Mouse (Mus musculus): Measurements from ENCODE around the gene Hoxd9. TPM values are rescaled to one million over a fixed set of nuclear protein-coding genes. Genes with fewer than 3 reads are reported as not detected.
A peak's percentile ranks its signal among the peaks of the same experiment; 100 is the strongest.

Gene Hoxd9
- polyA plus RNA-seq, 1 experiment from 2014 or later: 3.9 TPM

DNA sequence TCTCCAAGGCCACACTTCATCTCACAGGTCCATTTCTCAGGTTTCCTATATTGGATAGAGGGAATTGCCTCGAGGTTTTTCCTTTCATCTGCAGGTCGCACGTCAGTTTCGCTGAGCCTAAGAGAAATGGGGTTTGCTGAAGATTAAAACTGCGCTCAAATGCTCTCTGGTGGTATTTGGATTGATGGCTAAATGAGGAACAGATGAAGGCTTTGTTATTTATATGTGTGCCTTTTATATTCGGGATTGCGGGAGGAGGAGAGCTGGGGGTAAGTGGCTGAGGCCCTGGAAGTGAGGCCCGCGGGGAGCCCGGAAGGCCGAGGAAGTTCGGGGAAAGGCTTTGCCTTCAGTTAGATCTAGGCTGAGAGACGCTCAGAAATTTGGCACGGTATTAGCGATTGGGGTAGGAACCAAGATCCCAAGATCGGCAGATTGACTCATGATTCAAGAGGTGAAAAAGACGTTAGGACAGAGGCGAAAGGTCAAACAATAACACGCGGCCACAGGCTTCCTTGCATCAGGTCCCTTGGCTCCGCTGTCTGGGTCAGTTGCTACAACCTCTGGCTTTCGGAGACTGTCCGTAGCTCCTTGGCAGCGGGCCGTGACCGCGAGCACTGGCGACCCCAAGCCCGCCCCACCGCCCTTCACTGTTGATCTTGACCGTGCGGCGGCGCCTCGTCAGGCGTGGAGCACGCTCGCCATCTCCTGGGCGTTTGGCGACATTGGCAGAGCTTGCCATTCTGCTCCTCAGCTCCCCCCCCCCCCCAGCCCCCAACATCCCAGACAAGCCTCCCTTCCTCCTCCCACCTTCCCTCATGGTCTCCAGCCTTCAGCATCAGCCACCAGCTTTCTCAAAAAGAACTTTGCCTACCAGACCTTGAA lies 24.8 kb upstream of the Hoxd9 start:
- no peaks in the 10 kb centered on the region for H3K36me3 ChIP-seq (ENCODE audit: control insufficient read depth, insufficient read depth, low read length)
- H3K4me1 ChIP-seq (replicated peaks; ENCODE audit: control insufficient read depth, insufficient read depth, low read length): peaks cover 5% of the 10 kb centered on the region; the same call in 1 of the 2 replicates
- no peaks in the 10 kb centered on the region for H3K9me3 ChIP-seq (ENCODE audit: control insufficient read depth, low read length)
- H3K27ac ChIP-seq (ENCODE audit: low read depth): no peak overlapping the region
- peaks cover 100% of the 10 kb centered on the region for H3K27me3 ChIP-seq (replicated peaks; ENCODE audit: control insufficient read depth, insufficient read depth, low read length)
- DNase-seq (ENCODE audit: low spot score): peak; percentile 79
- peak overlapping the region; percentile 28 for H3K4me3 ChIP-seq (ENCODE audit: low read depth, low read length)
- 3% methylated on average over 40 of the region's 40 CpGs for WGBS
- no peak overlapping the region for H3K9ac ChIP-seq (ENCODE audit: low read length)
- H3K4me2 ChIP-seq (ENCODE audit: low read length): peak overlapping the region; percentile 47
- ATAC-seq (replicated peaks; ENCODE audit: low FRiP score, low TSS enrichment, low read depth): no peak; the same call in 1 of the 2 replicates

DNA sequence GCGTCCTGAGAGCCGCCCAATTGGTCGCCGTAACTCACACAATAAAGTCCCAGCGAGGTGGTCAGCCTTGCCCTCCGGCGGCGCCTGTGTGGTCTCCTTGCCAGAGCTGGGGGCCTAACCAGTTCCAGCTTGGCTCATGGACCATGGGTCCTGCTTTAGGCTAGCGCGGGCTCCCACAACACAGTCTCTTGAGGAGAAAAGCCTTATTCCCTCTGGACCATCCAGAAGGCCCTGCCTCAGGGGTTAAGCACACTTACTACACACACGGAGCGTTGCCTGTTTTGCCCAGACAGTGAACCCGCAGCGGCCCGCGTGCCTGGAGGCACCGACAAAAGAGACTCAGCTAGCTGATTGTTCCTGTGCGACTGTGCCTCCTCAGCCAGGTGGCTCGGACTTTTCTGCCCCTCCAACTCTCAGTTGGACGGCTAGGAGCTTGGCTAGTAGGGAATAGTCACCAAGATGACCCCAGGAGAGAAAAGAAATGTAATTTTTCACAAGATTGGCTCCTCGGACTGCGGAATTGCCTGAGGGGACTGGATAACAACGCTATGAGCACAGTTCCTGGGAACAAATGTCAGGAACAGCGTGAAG lies 23.6 kb upstream of the Hoxd9 start:
- Histone ChIP-seq H3K36me3 (ENCODE audit: control insufficient read depth, insufficient read depth, low read length) (no peaks in the 10 kb centered on the region), H3K4me1 (replicated peaks; ENCODE audit: control insufficient read depth, insufficient read depth, low read length) (no peaks in the 10 kb centered on the region), H3K4me2 (ENCODE audit: low read length) (no peak overlapping the region), H3K9ac (ENCODE audit: low read length) (no peak overlapping the region), H3K27me3 (replicated peaks; ENCODE audit: control insufficient read depth, insufficient read depth, low read length) (peaks cover 100% of the 10 kb centered on the region), H3K4me3 (ENCODE audit: low read depth, low read length) (no peak overlapping the region), H3K27ac (ENCODE audit: low read depth) (no peak overlapping the region), H3K9me3 (ENCODE audit: control insufficient read depth, low read length) (no peaks in the 10 kb centered on the region)
- ATAC-seq (replicated peaks; ENCODE audit: low FRiP score, low TSS enrichment, low read depth): no peak
- WGBS: 5% methylated on average over 24 of the region's 24 CpGs
- peak; percentile 62 for DNase-seq (ENCODE audit: low spot score)

DNA sequence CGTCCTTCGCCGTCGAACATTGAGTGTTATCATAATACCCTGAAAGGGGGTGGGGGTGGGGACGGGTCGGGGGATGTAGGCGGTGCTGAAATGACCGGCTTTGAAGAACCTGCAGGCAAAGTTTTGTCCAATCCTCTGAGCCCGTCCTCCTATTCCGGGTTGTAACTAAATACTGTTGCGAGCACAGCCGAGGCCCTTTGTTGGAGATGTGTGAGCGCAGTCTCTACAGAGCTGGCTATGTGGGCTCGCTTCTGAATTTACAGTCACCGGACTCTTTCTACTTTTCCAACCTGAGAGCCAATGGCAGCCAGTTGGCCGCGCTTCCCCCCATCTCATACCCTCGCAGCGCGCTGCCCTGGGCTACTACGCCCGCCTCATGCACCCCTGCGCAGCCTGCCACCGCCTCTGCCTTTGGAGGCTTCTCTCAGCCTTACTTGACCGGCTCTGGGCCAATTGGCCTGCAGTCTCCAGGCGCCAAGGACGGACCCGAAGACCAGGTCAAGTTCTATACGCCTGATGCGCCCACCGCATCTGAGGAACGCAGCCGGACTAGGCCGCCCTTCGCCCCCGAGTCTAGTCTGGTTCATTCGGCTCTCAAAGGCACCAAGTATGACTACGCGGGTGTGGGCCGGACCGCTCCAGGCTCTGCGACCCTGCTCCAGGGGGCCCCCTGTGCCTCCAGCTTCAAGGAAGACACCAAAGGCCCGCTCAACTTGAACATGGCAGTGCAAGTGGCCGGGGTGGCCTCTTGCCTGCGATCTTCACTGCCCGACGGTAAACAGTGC lies 22.5 kb upstream of the Hoxd9 start, which contains the start of gene Hoxd12:
Gene Hoxd12 (plus strand): TSS at position 133 of the 785 bp plus-strand sequence.
- Histone ChIP-seq H3K36me3 (ENCODE audit: control insufficient read depth, insufficient read depth, low read length) (no peaks in the 10 kb centered on the region), H3K4me3 (ENCODE audit: low read depth, low read length) (no peak within 1 kb of the TSS; the same call in 1 of the 2 replicates), H3K27me3 (replicated peaks; ENCODE audit: control insufficient read depth, insufficient read depth, low read length) (peaks cover 100% of the 10 kb centered on the region), H3K27ac (ENCODE audit: low read depth) (no peak within 1 kb of the TSS), H3K4me1 (replicated peaks; ENCODE audit: control insufficient read depth, insufficient read depth, low read length) (no peaks in the 10 kb centered on the region), H3K9me3 (ENCODE audit: control insufficient read depth, low read length) (no peaks in the 10 kb centered on the region), H3K4me2 (ENCODE audit: low read length) (peak within 1 kb of the TSS; percentile 18; the same call in 1 of the 2 replicates), H3K9ac (ENCODE audit: low read length) (no peak within 1 kb of the TSS)
- WGBS: 2% methylated on average over 47 of the region's 47 CpGs
- ATAC-seq (replicated peaks; ENCODE audit: low FRiP score, low TSS enrichment, low read depth) (no peak), DNase-seq (ENCODE audit: low spot score) (peak; percentile 68)

DNA sequence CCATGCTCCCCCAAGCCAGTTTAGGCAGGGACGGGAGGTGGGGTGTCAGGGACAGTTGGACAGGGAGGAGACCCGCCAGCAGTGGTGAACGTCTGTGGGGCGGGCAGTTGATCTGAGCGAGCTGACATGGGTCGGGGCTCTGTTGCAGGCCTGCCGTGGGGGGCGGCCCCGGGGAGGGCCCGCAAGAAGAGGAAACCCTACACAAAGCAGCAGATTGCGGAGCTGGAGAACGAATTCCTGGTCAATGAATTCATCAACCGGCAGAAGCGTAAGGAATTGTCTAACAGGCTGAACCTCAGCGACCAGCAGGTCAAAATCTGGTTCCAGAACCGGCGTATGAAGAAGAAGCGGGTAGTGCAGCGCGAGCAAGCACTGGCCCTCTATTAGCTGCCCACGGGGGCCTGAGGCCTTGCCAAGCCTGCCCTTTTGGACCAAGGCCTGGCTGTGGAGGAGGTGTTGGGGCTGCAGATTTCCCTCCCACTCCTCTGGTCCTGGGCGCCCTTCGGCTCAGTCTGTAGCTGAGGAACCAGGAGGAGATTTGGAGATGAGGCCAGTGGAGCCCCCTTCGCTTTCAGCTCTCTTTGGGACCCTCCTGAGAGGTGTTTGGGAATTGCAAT lies 21.8 kb upstream of the Hoxd9 start:
- no peak for ATAC-seq (replicated peaks; ENCODE audit: low FRiP score, low TSS enrichment, low read depth)
- Histone ChIP-seq H3K27me3 (replicated peaks; ENCODE audit: control insufficient read depth, insufficient read depth, low read length) (peaks cover 100% of the 10 kb centered on the region), H3K9me3 (ENCODE audit: control insufficient read depth, low read length) (no peaks in the 10 kb centered on the region), H3K4me2 (ENCODE audit: low read length) (peak overlapping the region; percentile 18; the same call in 1 of the 2 replicates), H3K4me1 (replicated peaks; ENCODE audit: control insufficient read depth, insufficient read depth, low read length) (no peaks in the 10 kb centered on the region), H3K4me3 (ENCODE audit: low read depth, low read length) (no peak overlapping the region; the same call in 1 of the 2 replicates), H3K9ac (ENCODE audit: low read length) (no peak overlapping the region), H3K36me3 (ENCODE audit: control insufficient read depth, insufficient read depth, low read length) (no peaks in the 10 kb centered on the region), H3K27ac (ENCODE audit: low read depth) (no peak overlapping the region)
- 3% methylated on average over 24 of the region's 24 CpGs for whole genome bisulfite sequencing
- no peak for DNase-seq (ENCODE audit: low spot score)

DNA sequence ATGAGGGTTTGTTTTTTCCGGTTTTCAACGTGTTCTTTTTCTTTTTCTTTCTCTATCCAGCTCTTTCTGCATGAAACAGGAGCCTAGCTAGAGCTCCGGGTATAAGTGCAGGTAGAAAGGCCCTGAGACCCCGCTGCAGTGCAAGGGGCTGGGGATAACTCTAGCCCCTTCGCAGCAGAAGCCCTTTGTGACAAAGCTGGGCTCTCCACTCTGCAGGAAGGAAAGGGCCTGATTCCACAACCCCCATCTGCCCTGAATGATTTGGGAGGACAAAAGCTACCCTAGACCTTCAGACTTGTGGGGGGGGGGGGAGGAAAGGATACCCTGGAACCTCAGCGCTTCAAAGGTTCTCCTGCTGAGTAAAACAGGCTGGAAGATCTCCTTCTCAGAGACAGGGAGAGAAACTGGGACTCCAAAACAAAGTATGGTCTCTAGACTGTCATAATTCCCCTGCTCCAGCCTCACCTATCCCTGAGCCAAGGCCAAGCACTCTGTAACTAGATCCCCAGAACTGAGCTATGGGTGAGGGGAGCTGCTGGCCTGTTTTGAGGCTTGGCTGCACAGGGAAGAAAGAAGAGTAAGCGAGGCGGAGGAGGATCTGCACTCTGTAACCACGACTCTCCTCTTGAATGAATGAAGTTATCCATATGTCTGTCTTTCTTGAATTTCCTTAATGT lies 21.0 kb upstream of the Hoxd9 start:
- no peaks in the 10 kb centered on the region for H3K9me3 ChIP-seq (ENCODE audit: control insufficient read depth, low read length)
- H3K4me2 ChIP-seq (ENCODE audit: low read length): peak overlapping the region; percentile 18; the same call in 1 of the 2 replicates
- DNase-seq (ENCODE audit: low spot score) (peak; percentile 56), ATAC-seq (replicated peaks; ENCODE audit: low FRiP score, low TSS enrichment, low read depth) (no peak)
- no peaks in the 10 kb centered on the region for H3K36me3 ChIP-seq (ENCODE audit: control insufficient read depth, insufficient read depth, low read length)
- H3K27me3 ChIP-seq (replicated peaks; ENCODE audit: control insufficient read depth, insufficient read depth, low read length): peaks cover 100% of the 10 kb centered on the region
- no peaks in the 10 kb centered on the region for H3K4me1 ChIP-seq (replicated peaks; ENCODE audit: control insufficient read depth, insufficient read depth, low read length)
- 6% methylated on average over 9 of the region's 9 CpGs for WGBS
- H3K4me3 ChIP-seq (ENCODE audit: low read depth, low read length): no peak overlapping the region
- H3K27ac ChIP-seq (ENCODE audit: low read depth): no peak overlapping the region
- H3K9ac ChIP-seq (ENCODE audit: low read length): no peak overlapping the region

DNA sequence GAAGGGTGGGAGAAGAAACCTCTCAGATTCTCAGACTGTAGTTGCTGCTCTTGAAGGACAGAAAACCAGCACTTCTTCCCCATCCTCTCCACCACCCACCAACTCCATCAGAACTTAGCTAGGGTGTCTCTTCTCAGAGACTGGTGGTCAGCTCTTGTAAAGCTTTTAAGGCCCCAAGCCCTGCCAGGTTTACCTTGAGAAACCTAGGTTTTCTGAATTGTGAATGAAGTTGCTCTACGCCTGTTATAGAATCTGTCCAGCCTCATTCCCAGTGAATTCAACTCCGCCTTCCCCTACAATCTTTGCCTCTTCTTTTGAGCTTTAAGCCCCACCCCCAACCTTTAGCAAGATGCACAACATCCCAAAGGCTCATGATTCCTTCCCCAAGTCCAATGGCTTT lies 20.4 kb upstream of the Hoxd9 start:
- H3K4me3 ChIP-seq (ENCODE audit: low read depth, low read length): no peak overlapping the region
- no peak overlapping the region for H3K27ac ChIP-seq (ENCODE audit: low read depth)
- peaks cover 100% of the 10 kb centered on the region for H3K27me3 ChIP-seq (replicated peaks; ENCODE audit: control insufficient read depth, insufficient read depth, low read length)
- DNase-seq (ENCODE audit: low spot score): peak; percentile 61
- H3K9me3 ChIP-seq (ENCODE audit: control insufficient read depth, low read length): no peaks in the 10 kb centered on the region
- H3K36me3 ChIP-seq (ENCODE audit: control insufficient read depth, insufficient read depth, low read length): no peaks in the 10 kb centered on the region
- WGBS: 21% methylated on average over 2 of the region's 2 CpGs
- no peak overlapping the region for H3K4me2 ChIP-seq (ENCODE audit: low read length)
- H3K9ac ChIP-seq (ENCODE audit: low read length): no peak overlapping the region
- H3K4me1 ChIP-seq (replicated peaks; ENCODE audit: control insufficient read depth, insufficient read depth, low read length): no peaks in the 10 kb centered on the region; the same call in 1 of the 2 replicates
- ATAC-seq (replicated peaks; ENCODE audit: low FRiP score, low TSS enrichment, low read depth): no peak

DNA sequence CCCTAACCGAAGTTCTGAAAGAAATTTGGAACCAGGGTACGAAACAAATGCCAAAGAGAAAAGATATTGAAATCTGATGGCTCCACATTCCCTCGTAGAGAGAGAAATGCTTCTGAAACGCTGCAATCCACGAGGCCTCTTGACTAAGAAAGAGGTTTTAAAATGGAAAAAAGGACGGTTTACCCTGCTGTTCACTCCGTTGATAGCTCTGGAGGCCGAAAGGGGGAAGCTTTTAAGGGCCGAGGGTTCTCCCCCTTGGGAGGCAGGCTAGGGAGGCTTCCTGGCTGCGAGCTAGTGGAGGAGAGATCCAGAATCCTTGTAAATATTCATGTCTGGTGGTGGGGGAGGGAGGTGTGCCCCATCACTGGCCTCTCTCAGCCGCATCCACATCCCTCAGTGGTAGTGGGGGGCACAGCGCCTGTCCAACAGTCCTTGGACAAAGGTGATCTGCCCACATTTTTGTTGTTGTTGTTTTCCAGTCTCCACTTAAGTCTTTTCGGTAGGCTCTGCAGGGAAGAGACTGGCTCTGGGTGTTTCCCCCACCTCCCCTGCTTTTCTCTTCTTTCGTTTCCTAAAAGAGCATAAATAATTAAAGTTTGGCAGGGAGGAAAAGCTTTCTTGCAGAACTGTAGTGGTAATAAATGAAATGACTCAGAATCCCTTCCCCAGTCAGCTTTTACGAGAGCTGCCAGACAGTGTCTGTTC lies 18.5 kb upstream of the Hoxd9 start, which contains the start of gene Hoxd11:
Gene Hoxd11 (plus strand): TSS at position 667 of the 705 bp plus-strand sequence.
- peak within 1 kb of the TSS; percentile 27 for H3K4me3 ChIP-seq (ENCODE audit: low read depth, low read length)
- H3K9ac ChIP-seq (ENCODE audit: low read length): no peak within 1 kb of the TSS
- H3K9me3 ChIP-seq (ENCODE audit: control insufficient read depth, low read length): no peaks in the 10 kb centered on the region
- H3K4me1 ChIP-seq (replicated peaks; ENCODE audit: control insufficient read depth, insufficient read depth, low read length): no peaks in the 10 kb centered on the region; the same call in 1 of the 2 replicates
- H3K36me3 ChIP-seq (ENCODE audit: control insufficient read depth, insufficient read depth, low read length): no peaks in the 10 kb centered on the region
- ATAC-seq (replicated peaks; ENCODE audit: low FRiP score, low TSS enrichment, low read depth) (no peak), DNase-seq (ENCODE audit: low spot score) (peak; percentile 58)
- 2% methylated on average over 15 of the region's 15 CpGs for WGBS
- H3K27ac ChIP-seq (ENCODE audit: low read depth): peak within 1 kb of the TSS; percentile 19; the same call in 1 of the 2 replicates
- peaks cover 100% of the 10 kb centered on the region for H3K27me3 ChIP-seq (replicated peaks; ENCODE audit: control insufficient read depth, insufficient read depth, low read length)
- peak within 1 kb of the TSS; percentile 18; the same call in 1 of the 2 replicates for H3K4me2 ChIP-seq (ENCODE audit: low read length)
